Mouse (Mus musculus): ENCODE data around the gene Rs1. TPM values are rescaled to one million over a fixed set of nuclear protein-coding genes. Genes with fewer than 3 reads are reported as not detected.

Rs1 gene
- polyA plus RNA-seq, 1 experiment from 2014 or later = 0.06 TPM

DNA sequence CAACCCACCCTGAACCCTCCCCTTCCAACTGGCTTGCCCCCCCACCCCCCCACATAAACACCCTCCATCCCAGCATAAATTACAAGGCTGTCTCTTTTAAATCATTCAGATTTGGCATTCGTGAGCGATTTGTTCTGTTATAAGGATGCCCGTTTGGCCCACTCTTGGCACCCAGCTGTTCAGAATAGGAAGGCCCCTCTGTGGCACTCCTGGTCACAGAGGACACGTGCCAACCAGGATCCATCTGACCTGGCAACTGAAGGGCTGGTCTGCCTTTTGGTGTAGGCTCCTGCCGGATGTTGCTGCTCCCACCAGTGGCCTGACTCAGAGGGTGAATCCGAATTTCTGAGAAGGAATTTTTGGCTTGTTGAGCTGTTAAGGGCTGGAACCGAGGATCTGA, 40.4 kb downstream of the Rs1 start:
- Histone ChIP-seq H3K4me2 (no peak overlapping the region), H3K36me3 (replicated peaks) (no peaks in the 10 kb centered on the region), H3K9ac (no peak overlapping the region), H3K4me1 (no peaks in the 10 kb centered on the region), H3K27me3 (replicated peaks) (peaks cover 13% of the 10 kb centered on the region), H3K4me3 (no peak overlapping the region), H3K9me3 (no peaks in the 10 kb centered on the region), H3K27ac (no peak overlapping the region)
- ATAC-seq (replicated peaks) = no peak
- 80% methylated on average over 7 of the region's 7 CpGs for WGBS

Other genes starting within 250 kb of the Rs1 start
- 0.24 and 0.34 TPM in 2 replicates for gene Ppef1, start 32.2 kb upstream of the Rs1 start, polyA plus RNA-seq (2015; fragmentation: Nextera tagmentation; extraction: Ambion mirVana)
- gene Gja6, start 139.0 kb downstream of the Rs1 start, polyA plus RNA-seq (2015; fragmentation: Nextera tagmentation; extraction: Ambion mirVana) = 0.10 and 0.11 TPM in 2 replicates
- 4.2 TPM in 2 replicates for gene Cdkl5, start 226.7 kb downstream of the Rs1 start, polyA plus RNA-seq (2015; fragmentation: Nextera tagmentation; extraction: Ambion mirVana)